Mouse (Mus musculus): Measurements from ENCODE around the gene Rbp1. TPM values are rescaled to one million over a fixed set of nuclear protein-coding genes. Genes with fewer than 3 reads are reported as not detected.
A peak's percentile ranks its signal among the peaks of the same experiment; 100 is the strongest.

Gene Rbp1
- total RNA-seq, 2 experiments from 2014 or later, result 7.4 to 7.6 TPM

DNA sequence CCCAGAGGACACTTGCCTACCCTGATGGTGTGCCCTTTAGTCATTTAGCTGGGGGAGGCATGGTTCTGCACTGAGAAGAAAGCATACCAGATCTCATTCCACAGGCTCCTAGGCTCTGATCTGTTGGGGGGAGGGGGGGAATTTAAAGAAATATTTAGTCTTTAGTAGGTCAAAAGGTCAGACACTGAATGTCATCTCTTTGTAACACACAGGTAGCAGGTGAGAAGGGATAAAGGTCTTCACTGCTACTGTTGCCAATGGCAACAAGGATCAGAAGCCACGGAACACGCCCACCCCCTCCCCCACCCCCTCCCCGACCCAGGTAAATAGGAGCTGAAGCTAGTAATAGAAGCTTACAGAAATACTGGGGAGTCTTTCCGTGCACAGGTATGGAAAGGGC is 930 bp downstream of the Rbp1 start:
- intact Hi-C loops (cut with DNase I), result no loop called here
- DNase-seq (ENCODE audit: low spot score), result no peak

DNA sequence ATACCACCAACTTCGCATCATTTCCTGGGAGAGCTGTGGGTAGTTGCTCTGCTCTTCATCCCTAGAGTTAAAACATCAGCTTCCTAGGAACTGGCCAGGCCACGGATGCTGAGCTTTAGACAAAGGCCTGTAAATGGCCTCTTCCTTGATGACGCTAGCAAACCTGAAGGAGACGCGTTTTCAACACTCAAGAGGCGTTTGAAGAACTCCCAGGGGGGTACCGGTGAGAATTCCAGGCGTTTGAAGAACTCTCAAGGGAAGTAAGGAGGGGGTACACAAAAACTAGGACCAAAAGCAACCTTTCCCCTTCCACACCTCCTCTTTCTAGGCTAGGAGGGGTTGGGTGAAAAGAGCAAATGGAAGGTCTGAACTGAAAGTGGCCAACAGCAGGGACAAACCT is 1.5 kb downstream of the Rbp1 start:
- intact Hi-C loops (cut with DNase I), result no loop called here
- DNase-seq (ENCODE audit: low spot score), result no peak

DNA sequence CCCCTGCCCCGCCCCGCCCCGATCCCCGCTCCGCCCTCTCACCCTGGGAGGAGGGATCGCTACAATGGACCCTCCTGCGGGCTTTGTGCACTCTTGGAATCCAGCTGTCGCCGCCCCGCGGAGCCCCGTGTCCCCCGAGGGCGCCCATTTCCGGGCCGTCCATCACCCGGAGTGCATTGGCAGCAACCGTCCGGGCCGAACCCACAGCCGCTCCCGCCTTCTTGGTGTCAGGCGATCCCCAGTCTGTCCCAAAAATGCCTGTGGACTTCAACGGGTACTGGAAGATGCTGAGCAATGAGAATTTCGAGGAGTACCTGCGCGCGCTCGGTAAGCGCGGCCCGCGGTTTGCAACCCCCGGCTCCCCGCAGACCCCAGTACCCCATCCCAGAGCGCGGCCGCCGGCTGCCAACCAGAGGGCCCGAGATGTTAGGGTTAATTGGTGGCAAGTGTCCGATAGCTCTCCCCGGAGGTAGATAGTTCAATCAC is 2.0 kb downstream of the Rbp1 start:
- DNase-seq (ENCODE audit: low spot score), result peak; percentile 54

DNA sequence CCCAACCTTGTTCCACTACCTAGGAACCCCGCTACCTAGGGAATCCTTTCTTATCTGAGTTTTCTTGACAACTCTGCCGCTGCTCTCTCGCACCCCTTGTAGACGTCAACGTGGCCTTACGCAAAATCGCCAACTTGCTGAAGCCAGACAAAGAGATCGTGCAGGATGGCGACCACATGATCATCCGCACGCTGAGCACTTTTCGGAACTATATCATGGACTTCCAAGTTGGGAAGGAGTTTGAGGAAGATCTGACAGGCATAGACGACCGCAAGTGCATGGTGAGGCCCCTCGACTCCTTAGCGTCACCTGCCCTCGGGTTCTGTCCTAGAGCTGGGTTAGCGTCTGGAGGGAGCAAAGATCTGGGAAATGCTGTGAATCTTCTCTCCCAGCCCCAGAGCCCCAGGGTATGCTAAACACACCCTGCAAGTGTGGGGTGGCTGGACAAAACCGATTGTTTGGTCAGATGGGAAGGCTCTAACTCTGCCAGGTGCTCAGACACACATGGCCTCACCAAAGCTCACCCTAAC is 2.7 kb downstream of the Rbp1 start:
- no peak for DNase-seq (ENCODE audit: low spot score)
- intact Hi-C loops (cut with DNase I), result no loop called here

More for the DNA sequence above, 2.0 kb downstream of the Rbp1 start:
- intact Hi-C loops (cut with DNase I), result no loop called here

DNA sequence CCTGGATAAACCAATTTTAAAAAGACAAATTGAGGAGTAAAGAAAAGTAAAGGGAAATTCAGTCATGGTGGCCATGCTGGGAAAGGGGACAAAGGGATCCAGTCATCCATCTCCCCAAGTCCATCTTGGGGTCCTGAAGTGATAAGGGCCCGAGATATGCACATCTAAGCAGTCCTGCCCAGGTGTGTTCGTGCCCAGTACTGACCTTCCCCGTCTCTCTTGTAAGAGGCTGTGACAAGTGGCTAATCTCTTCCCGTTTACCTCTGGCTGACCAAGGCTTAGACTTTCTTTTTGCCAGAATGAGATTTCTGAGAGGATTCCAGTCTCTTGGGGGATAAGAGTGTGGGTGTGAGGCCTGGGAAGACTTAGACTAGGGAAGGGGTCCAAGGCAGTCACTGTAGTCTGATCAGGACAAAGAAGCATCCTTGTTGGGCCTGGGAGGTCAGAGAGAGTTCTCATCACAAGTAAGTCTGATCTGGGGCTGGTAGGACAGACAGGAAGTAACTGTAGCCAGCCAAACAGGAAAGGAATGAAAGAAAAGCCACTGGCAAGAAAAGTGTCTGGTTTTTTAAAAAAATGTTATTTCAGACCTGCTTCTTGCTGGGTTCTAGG is 5.3 kb downstream of the Rbp1 start:
- intact Hi-C loops (cut with DNase I), result no loop called here
- no peak for DNase-seq (ENCODE audit: low spot score)

DNA sequence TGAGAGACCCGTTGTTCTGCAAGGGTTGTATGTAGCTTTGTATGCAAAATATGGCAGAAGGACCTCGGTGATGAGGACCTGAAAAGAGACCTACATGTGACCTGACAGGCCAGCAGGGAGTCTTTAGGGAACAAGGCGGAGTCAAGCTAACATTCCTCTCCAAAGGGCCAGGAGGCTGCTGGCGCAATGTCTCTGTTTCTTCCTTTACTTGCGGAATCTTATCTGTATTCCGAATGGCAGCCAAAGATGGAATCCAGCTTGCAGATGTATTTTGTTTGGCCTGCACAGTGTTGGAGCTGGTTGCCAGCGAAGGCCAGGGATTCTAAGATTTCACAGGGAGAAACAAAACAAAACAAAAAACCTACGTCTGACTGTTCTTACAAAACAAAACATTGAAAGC is 6.0 kb downstream of the Rbp1 start:
- intact Hi-C loops (cut with DNase I), result no loop called here
- DNase-seq (ENCODE audit: low spot score), result peak; percentile 77

DNA sequence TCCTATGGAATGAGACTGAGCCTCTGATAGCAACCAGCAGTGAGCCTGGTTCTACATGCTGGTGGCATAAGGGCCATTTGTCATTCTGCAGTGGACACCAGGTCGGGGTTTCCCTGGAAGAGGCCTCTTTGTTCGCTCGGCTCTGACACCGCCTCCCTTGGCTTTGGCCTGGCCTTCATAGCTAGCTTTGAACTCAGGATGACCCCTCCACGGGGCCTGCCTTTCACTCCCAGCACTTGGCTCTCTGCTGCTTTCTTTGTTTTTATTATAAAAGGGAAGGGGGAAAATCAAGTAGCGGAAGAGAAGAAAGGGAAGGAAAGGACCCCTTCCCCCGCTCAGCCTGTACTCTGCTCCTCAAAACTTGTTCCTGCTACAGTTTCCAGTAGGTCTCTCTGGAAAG is 7.0 kb downstream of the Rbp1 start:
- DNase-seq (ENCODE audit: low spot score), result no peak

DNA sequence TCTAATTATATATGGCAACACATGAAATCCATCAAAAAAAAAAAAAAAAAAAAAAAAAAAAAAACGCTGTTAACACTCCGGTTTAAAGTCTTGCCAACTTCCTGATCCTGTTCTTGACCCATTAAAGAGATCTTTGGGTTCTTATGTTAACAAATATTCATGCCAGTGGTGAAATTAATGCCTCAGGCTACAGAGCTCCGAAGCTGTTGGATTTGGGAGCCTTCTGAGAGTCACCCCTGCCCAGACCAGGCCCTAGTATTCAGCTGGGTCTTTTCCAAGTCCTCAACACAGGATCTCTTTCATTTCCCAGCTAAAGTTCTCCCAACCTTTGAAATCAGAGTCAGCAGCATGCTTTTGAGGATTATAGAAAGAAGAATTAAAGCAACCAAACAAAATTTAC is 7.8 kb downstream of the Rbp1 start:
- DNase-seq (ENCODE audit: low spot score), result no peak
- intact Hi-C loops (cut with DNase I), result no loop called here

More for the DNA sequence above, 7.0 kb downstream of the Rbp1 start:
- intact Hi-C loops (cut with DNase I), result no loop called here

DNA sequence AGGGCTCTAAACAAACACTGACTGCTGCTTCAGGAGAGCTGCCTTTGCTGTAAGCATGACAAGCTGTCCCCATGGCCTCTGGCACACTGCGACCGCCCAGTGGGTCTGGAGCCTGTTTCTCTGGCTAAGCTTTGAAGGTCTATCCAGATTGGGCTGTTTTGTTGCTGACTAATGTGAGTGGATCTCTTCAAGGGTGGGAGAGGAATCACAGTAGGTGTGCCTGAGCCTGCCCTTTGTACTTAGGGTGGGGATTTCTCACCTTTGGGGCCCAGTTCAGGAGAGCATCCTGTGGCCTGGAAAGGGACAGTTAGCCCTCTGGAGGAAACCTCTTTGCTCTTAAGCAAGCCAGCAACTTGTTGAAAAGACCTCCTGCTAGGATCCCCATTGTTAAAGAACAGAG is 10.3 kb downstream of the Rbp1 start:
- DNase-seq (ENCODE audit: low spot score), result no peak
- intact Hi-C loops (cut with DNase I), result no loop called here

DNA sequence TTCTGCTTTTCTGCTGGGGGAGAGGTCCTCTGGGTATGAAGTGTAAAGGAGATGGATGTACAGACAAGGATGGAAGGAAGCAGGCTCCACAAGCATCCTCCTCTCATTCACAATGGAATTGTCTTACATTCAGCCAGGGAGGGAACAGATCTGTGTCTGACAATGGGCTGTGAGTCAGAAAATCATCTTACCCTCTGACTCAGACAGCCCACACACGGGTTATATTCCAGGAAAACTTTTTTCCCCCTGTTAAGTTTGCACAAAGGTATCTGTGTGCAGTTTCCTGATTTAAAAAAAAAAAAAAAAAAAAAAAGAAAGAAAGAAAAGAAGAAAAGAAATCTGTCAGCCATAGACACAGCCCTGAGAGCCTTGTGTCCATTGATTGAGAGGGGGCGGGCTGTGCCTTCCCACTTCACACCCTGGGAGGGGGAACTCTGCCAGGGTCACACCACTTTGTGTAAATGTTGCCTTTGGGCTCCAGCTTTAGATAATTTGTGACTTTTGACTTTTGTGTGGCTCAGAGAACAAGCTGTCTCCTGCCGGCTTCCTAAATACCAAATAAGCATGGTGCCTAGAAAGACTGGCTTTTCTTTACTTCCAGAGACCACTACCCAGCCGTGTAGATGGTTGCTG is 11.3 kb downstream of the Rbp1 start:
- no peak for DNase-seq (ENCODE audit: low spot score)
- intact Hi-C loops (cut with DNase I), result no loop called here

DNA sequence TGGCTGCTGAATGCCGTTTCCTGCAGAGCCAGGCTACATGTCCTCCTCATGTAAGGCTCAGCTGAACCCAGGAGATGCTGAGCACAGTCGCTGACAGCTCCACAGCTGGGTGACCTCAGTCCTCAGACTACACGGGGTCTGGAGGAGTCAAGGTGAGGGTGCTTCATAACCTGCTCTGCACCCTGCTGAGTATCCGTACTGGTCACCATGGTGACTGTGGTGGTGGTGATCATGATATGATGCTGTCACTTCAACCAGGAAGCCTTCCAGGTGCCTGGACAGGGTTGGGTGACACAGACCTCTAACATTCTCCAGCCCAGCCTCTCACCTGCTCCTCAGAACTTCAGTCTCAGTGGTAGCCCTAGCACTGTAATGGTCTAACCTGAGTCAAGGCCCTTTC is 15.1 kb downstream of the Rbp1 start:
- DNase-seq (ENCODE audit: low spot score), result no peak
- intact Hi-C loops (cut with DNase I), result no loop called here

DNA sequence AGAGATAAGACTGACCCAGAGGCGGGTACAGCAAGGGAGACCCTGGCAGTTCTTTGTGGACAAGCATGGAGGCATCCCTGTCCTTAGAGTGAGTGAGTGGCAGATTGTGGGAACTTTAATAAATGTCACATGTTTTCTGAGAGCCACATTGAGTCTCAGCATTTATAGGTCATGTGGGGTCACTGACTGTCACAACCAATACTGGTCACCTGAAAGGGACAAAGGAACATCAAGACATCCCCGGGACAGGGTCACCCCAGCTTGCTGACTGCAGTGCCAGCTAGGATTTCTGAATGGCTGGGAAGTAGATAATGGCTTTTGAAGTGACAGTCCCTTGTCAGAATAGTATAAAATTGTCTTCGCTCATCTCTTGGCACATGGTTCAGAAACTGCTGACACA is 16.3 kb downstream of the Rbp1 start:
- DNase-seq (ENCODE audit: low spot score), result no peak
- intact Hi-C loops (cut with DNase I), result no loop called here

DNA sequence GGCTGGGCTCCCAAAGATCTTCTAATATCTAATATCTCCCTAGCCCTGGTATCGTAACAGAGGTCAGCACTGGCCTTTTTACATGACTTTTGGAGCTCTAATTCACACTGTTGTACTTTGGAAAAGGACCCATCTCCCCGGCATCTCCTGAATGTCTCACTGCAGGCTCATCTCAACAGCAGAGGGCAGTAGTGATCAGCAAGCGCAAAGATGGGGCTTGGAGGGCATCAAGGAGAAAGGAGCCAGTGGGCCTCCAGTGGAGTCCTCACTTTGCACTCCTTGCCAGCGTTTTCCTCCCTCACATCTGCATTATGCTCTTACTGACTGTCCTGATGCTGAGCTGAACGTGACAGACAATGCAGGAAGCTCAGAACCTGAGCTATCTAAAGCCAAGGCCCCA is 19.9 kb downstream of the Rbp1 start:
- DNase-seq (ENCODE audit: low spot score), result no peak
- intact Hi-C loops (cut with DNase I), result loop anchor here (1.0 kb wide), 1 partner anchor 96 kb away; no protein-coding TSS in a partner anchor

DNA sequence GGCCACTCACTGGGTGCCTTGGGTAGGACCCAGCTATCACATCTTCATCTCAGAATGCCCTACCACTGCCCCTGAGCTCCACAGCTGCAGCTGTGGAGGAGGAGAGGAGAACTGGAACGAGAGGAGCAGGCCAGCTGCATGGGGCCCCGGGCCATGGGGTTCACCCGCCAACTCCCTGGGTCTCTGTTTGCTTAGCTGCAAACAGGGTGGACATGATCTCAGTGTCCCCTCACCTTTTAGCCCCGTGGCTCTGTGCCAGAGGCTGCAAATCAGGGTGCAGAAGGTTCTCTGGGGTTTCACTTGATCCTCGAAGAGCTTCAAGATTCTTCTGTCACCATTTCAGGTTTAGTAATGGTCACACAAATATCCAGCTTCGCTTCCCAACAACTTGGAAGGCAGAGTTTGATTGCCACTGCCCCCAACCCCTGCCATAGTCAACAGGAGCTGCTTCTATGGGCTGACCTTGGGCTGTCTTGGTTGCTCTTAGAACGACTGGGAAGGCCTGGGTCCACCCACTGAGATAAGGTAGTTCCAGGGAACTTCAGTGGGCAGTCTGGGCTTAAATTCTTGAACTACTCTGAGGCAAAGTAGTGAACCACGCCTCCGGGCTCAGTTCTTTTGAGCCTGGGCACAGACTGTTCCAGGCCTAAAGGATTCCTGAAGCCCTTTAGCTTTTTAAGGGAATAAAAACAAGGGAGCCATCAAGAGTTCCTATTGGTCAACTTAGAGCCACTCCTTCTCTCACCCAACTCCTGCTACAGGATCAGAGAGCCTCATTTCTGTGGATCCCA is 22.8 kb downstream of the Rbp1 start:
- intact Hi-C loops (cut with DNase I), result no loop called here
- no peak for DNase-seq (ENCODE audit: low spot score)

DNA sequence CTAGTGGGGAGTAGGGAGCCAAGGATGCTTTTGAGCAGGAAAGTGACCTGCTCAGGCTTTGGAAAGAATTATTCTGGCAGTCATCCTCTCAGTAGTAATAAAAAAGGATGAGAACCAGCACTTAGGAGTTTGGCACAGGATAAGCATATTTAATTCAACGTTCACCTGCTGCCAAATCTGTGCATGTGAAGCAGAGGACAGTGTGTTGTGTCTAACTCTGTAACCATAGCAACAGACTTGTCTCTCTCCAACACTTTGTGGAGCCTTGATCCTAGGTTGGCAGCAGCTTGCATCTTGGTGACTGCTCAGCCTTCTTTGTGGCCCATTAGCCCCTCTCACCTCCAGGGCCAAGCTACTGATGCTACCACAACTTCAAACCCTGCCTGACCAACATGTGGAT is 28.2 kb downstream of the Rbp1 start:
- intact Hi-C loops (cut with DNase I), result no loop called here
- DNase-seq (ENCODE audit: low spot score), result no peak

DNA sequence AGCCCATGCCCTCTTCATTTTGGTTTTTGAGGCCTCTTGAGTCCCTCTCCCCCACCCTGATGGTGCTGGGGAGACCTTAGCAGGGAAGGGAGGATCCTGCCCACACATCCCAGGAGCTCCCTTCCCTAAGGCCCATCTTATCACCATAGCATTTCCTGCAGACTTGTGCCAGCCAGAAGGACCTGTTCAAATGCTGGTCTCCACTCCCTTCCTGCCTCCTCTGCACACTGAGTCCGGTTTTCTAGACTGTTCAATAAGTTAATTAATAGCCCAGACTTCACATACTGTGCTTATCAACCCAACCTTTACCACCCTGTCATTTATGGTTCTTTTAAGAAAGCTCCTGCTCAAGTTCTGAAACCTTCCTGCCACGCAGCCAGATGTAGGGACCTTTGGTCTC is 43.9 kb downstream of the Rbp1 start:
- DNase-seq (ENCODE audit: low spot score), result no peak
- intact Hi-C loops (cut with DNase I), result no loop called here

DNA sequence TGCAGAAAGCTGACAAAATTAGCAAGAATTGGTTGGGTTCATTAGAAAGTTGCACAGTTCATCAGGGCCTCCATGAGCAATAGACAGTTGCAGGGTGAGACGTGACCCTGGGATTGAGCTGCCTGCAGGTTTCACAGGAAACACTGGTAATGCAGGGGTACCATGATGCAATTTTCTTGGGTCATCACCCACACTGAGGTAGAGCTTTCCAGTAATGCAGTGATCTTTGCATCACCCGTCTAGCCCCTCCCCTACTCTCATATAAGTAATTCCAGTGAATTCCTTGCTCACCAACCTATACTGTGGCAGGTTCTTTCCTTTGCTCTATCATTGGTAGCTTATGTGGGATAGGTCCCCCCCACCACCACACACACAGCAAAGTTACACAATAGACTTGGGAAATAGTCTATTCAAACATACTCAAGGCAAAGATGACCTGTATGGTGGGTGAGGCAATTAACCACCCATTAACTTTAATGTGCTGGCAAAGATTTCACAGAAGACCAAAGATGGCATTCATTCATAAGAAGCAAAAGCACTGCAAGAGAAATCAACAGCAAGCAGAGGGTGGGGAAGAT is 57.5 kb downstream of the Rbp1 start:
- DNase-seq (ENCODE audit: low spot score), result no peak
- intact Hi-C loops (cut with DNase I), result no loop called here

DNA sequence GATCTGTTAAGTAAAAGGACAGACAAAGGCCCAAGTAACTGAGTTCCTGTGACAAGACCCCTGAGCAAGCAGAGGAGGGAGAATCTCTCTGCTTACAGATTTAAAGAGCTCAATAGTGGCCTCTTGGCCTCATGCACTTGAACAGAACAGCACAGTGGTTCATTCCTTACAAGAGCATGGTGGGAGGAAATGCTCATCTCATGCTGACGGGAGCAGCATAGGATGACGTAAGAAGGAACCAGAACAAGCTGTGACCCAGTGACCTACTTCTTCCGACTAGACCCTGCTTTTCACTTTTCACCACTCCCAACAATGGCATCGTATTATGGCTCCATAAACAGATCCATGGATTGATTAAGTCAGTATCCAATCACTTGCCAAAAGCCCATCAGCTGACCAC is 59.5 kb downstream of the Rbp1 start:
- no peak for DNase-seq (ENCODE audit: low spot score)
- intact Hi-C loops (cut with DNase I), result no loop called here

DNA sequence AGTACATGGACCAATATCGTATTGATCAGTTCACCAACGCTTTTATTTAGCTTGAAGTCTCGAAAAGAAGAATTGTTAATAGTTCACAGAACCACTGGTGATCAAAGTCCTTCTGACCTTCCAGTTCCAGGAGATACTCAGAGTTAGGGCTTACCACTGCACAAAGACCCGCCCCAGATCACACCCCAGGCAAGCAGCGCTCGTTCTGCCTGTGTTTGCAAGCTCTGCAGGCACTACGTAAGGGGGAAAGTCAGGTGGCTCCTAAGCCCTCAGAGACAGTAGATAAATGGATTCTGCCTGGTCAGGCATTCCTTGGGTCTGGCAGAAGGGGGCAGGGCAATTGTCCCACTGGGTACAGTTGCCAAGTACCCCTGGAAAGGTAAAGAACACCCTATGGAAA is 62.3 kb downstream of the Rbp1 start:
- intact Hi-C loops (cut with DNase I), result no loop called here
- DNase-seq (ENCODE audit: low spot score), result no peak

DNA sequence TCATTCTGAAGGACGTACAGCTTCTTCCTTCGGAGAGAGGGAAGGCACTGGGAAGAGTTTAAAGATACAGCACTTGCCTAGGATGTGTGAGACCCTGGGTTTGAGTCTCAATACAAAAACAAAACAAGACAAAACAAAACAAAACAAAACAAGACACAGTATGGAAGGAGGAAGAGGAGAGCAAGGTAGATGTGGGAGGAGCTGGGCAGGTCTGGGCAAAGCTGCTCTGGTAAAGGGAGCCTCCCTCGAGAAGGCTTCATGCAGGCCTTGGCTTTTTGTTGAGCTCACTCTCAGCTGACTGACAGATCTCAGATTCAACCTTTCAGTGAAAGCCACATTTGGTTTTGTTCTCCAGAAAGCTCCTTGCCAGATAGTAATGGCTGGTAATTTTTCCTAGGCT is 63.1 kb downstream of the Rbp1 start, which contains the start of gene Rbp2:
Gene Rbp2 (plus strand): TSS at position 301 of the 400 bp plus-strand sequence.
- intact Hi-C loops (cut with DNase I), result no loop called here
- no peak for DNase-seq (ENCODE audit: low spot score)

DNA sequence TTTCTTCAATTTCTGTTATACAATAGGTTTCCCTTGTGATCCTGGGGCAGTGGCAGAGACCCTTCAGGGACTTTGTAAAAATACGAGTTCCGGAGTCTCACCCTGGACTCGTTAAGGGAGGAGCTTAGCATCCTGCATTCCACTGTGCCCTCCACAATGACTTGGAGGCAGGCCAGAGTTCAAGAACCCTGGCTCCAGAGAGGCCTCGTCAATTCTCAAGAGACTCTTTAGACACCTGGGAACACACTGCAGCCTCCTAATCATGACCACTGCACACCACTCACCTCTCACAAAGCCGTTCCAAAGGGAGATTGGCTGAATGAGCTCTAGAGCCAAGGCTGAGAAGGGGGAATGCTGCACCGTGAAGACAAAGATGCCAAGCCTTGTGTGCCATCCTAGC is 64.5 kb downstream of the Rbp1 start:
- intact Hi-C loops (cut with DNase I), result no loop called here
- DNase-seq (ENCODE audit: low spot score), result no peak
